Mouse (Mus musculus): ENCODE results near the gene Rabep1. TPM values are rescaled to one million over a fixed set of nuclear protein-coding genes. Genes with fewer than 3 reads are reported as not detected.

The Rabep1 gene
- total RNA-seq, 2 experiments from 2014 or later = 144 to 170 TPM

- no peak for DNase-seq
Measured at GRCm38 (mm10) chr11:70975193-70975592, 130.6 kb downstream of the Rabep1 start.

- DNase-seq = no peak
Measured at GRCm38 (mm10) chr11:70977293-70977692, 132.7 kb downstream of the Rabep1 start.

DNA sequence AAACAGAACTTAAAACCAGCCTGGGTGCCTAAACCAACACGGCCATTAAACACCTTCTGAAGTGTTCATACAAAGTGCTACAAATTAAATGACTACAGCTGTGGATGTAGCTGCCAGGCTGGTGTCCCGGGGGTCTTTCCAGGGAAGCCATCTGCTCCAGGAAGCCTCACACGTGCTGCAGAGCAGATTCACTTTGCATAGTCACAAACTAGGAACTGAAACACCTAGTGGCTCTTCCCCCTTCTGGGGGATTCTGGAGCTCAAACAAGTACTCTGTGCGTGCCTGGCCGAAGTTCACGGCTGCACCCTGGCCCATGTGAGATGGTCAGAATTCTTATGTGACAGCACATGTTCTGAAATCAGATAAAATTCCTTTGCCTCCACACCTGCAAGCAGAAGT is 135.7 kb downstream of the Rabep1 start:
- DNase-seq = no peak

GRCm38 (mm10) chr11:70980751-70981510 is 136.4 kb downstream of the Rabep1 start:
- no peak for DNase-seq

DNA sequence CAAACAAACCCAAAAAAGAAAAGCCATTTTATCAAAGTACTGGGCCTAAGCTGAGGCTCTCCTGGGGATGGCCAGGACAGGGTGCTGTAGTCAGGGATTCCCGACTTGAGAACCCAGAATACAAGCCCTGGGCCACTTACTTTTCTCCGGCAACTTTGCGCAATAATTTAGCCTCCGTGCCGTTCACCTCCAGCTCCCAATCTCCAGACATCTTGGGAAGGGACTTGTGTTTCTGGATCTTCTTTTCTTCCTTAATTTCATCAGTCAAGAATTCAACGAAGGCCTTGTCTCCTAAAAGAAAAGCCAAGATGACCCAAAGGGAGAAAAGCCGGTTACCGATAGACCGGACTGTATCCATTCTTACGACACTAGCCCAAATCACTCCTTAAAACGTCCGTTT is 137.5 kb downstream of the Rabep1 start:
- no peak for DNase-seq

- peak; percentile 97 to 98 for DNase-seq
Measured at GRCm38 (mm10) chr11:70982557-70983228, 138.1 kb downstream of the Rabep1 start, which contains the start of gene C1qbp. C1qbp (minus strand) TSS chr11:70983026.

Other genes with a start within 250 kb of the Rabep1 start
- gene 4930544D05Rik, start 228.9 kb upstream of the Rabep1 start, total RNA-seq (2021) = not detected
- gene Chrne, start 225.6 kb upstream of the Rabep1 start, total RNA-seq (2021) = not detected
- under 1 TPM in 1 of 2 experiments, not detected in 1; 0.13 TPM for gene Gp1ba, start 205.7 kb upstream of the Rabep1 start, total RNA-seq (2021)
- 10 to 100 TPM; 83.6 to 83.8 TPM for gene Rnf167, start 197.5 kb upstream of the Rabep1 start, total RNA-seq (2021)
- 100 to 1,000 TPM; 127 to 165 TPM for gene Slc25a11, start 197.3 kb upstream of the Rabep1 start, total RNA-seq (2021)
- gene Pfn1, start 190.1 kb upstream of the Rabep1 start, total RNA-seq (2021) = 100 to 1,000 TPM; 853 to 925 TPM
- gene Eno3, start 187.6 kb upstream of the Rabep1 start, total RNA-seq (2021) = 10 to 100 TPM; 21.2 to 35.5 TPM
- 10 to 100 TPM; 87.1 to 88.1 TPM for gene Spag7, start 175.4 kb upstream of the Rabep1 start, total RNA-seq (2021)
- 10 to 100 TPM; 36.5 to 45.7 TPM for gene Camta2, start 156.7 kb upstream of the Rabep1 start, total RNA-seq (2021)
- gene Inca1, start 144.6 kb upstream of the Rabep1 start, total RNA-seq (2021) = 10 to 100 TPM in 1 of 2 experiments, 1 to 10 TPM in 1; 9.5 to 12.2 TPM
- 100 to 1,000 TPM; 178 to 195 TPM for gene Kif1c, start 144.2 kb upstream of the Rabep1 start, total RNA-seq (2021)
- 1 to 10 TPM; 8.4 to 9.4 TPM for gene Zfp3, start 80.6 kb upstream of the Rabep1 start, total RNA-seq (2021)
- gene Scimp, start 32.2 kb upstream of the Rabep1 start, total RNA-seq (2021) = 1 to 10 TPM; 1.2 to 1.3 TPM
- gene Nup88, start 125.2 kb downstream of the Rabep1 start, total RNA-seq (2021) = 10 to 100 TPM; 56.0 to 60.3 TPM
- 10 to 100 TPM; 23.8 to 26.0 TPM for gene Rpain, start 125.4 kb downstream of the Rabep1 start, total RNA-seq (2021)
- 100 to 1,000 TPM; 231 to 240 TPM for gene C1qbp, start 138.2 kb downstream of the Rabep1 start, total RNA-seq (2021)
- 10 to 100 TPM; 28.4 to 31.4 TPM for gene Dhx33, start 159.7 kb downstream of the Rabep1 start, total RNA-seq (2021)
- gene Mis12, start 174.8 kb downstream of the Rabep1 start, total RNA-seq (2021) = 10 to 100 TPM; 21.8 to 26.3 TPM
- 10 to 100 TPM; 71.1 to 92.2 TPM for gene Derl2, start 175.1 kb downstream of the Rabep1 start, total RNA-seq (2021)
- 1 to 10 TPM; 7.3 to 7.4 TPM for gene 6330403K07Rik, start 188.7 kb downstream of the Rabep1 start, total RNA-seq (2021)

Measured in adrenal gland, postnatal 36 days (tissue).